Mouse (Mus musculus): Measurements from ENCODE around the gene Selenot.
"Not testable (repeated sequence)": the region's sequence is repeated elsewhere in the genome, so short reads cannot be mapped to it uniquely, and the experiment has no call there.

Selenot gene

GRCm38 (mm10) chr3:58576137-58577066, at the start of gene Selenot:
Gene Selenot (plus strand): TSS chr3:58576636.
- peak; percentile 98 to 99 for DNase-seq (ENCODE audit: inconsistent age in 2 of 2, low spot score in 1 of 2)

GRCm38 (mm10) chr3:58536573-58536972, 39.9 kb upstream of the Selenot start:
- DNase-seq (ENCODE audit: inconsistent age in 2 of 2, low spot score in 1 of 2) = no peak

- no peak for DNase-seq (ENCODE audit: inconsistent age in 2 of 2, low spot score in 1 of 2)
These were observed 24.2 kb upstream of the Selenot start for GRCm38 (mm10) chr3:58552001-58552811.

- DNase-seq (ENCODE audit: inconsistent age in 2 of 2, low spot score in 1 of 2) = no peak
These were observed 19.8 kb upstream of the Selenot start for GRCm38 (mm10) chr3:58556649-58557048.

- no peak for DNase-seq (ENCODE audit: inconsistent age in 2 of 2, low spot score in 1 of 2)
These were observed 16.5 kb upstream of the Selenot start for GRCm38 (mm10) chr3:58559887-58560286.

- DNase-seq (ENCODE audit: inconsistent age in 2 of 2, low spot score in 1 of 2) = no peak
These were observed 15.0 kb upstream of the Selenot start for GRCm38 (mm10) chr3:58561437-58561836.

- no peak for DNase-seq (ENCODE audit: inconsistent age in 2 of 2, low spot score in 1 of 2)
These were observed 5.6 kb upstream of the Selenot start for GRCm38 (mm10) chr3:58570821-58571220.

- DNase-seq (ENCODE audit: inconsistent age in 2 of 2, low spot score in 1 of 2) = peak in 1 of 2 experiments; percentile 67
These were observed 649 bp downstream of the Selenot start for GRCm38 (mm10) chr3:58577067-58577503.

GRCm38 (mm10) chr3:58577506-58578050, 1.1 kb downstream of the Selenot start:
- DNase-seq (ENCODE audit: inconsistent age in 2 of 2, low spot score in 1 of 2) = peak in 1 of 2 experiments; percentile 54

GRCm38 (mm10) chr3:58581530-58581929, 5.1 kb downstream of the Selenot start:
- DNase-seq (ENCODE audit: inconsistent age in 2 of 2, low spot score in 1 of 2) = peak in 1 of 2 experiments; percentile 36

GRCm38 (mm10) chr3:58582297-58582696, 5.9 kb downstream of the Selenot start:
- no peak for DNase-seq (ENCODE audit: inconsistent age in 2 of 2, low spot score in 1 of 2)

- DNase-seq (ENCODE audit: inconsistent age in 2 of 2, low spot score in 1 of 2) = peak in 1 of 2 experiments; percentile 37
These were observed 6.5 kb downstream of the Selenot start for GRCm38 (mm10) chr3:58582788-58583426.

GRCm38 (mm10) chr3:58590544-58590943, 14.1 kb downstream of the Selenot start:
- not testable (repeated sequence) for DNase-seq (ENCODE audit: inconsistent age in 2 of 2, low spot score in 1 of 2)

GRCm38 (mm10) chr3:58592666-58593065, 16.2 kb downstream of the Selenot start:
- not testable (repeated sequence) for DNase-seq (ENCODE audit: inconsistent age in 2 of 2, low spot score in 1 of 2)

GRCm38 (mm10) chr3:58593623-58594022, 17.2 kb downstream of the Selenot start:
- DNase-seq (ENCODE audit: inconsistent age in 2 of 2, low spot score in 1 of 2) = peak in 1 of 2 experiments; percentile 26

GRCm38 (mm10) chr3:58608506-58608905, 32.1 kb downstream of the Selenot start:
- no peak for DNase-seq (ENCODE audit: inconsistent age in 2 of 2, low spot score in 1 of 2)

- peak in 1 of 2 experiments; percentile 21 for DNase-seq (ENCODE audit: inconsistent age in 2 of 2, low spot score in 1 of 2)
These were observed 33.5 kb downstream of the Selenot start for GRCm38 (mm10) chr3:58609985-58610384.

GRCm38 (mm10) chr3:58621066-58621465, 44.6 kb downstream of the Selenot start:
- no peak for DNase-seq (ENCODE audit: inconsistent age in 2 of 2, low spot score in 1 of 2)

GRCm38 (mm10) chr3:58622665-58623394, 46.4 kb downstream of the Selenot start:
- DNase-seq (ENCODE audit: inconsistent age in 2 of 2, low spot score in 1 of 2) = no peak

GRCm38 (mm10) chr3:58624981-58625380, 48.5 kb downstream of the Selenot start:
- DNase-seq (ENCODE audit: inconsistent age in 2 of 2, low spot score in 1 of 2) = no peak

Data from adrenal gland, adult (tissue).